Mouse (Mus musculus) spleen, postnatal 36 days (tissue): ENCODE measurements around the gene Klk1b16.
"Not testable (repeated sequence)": the region's sequence is repeated elsewhere in the genome, so short reads cannot be mapped to it uniquely, and the experiment has no call there.

ENCODE experiments used
- DNase-seq, 2 experiments: peaks; one replicate each; pipeline ENCODE4 v3.0.0; 2022; ENCODE audit warnings: low spot score in 2 of 2, mixed read lengths in 1 of 2

The Klk1b16 gene

GRCm38 (mm10) chr7:44136467-44136866 is at the start of gene Klk1b16:
Klk1b16 (plus strand) TSS chr7:44136767.
- no peak for DNase-seq

GRCm38 (mm10) chr7:44096111-44096510 is 40.5 kb upstream of the Klk1b16 start:
- no peak for DNase-seq

GRCm38 (mm10) chr7:44102028-44102427 is 34.5 kb upstream of the Klk1b16 start, which contains the start of gene Klk1b21:
Klk1b21 (plus strand) TSS chr7:44102328.
- DNase-seq, result not testable (repeated sequence)

- DNase-seq, result no peak
Measured at GRCm38 (mm10) chr7:44112373-44112772, 24.2 kb upstream of the Klk1b16 start, which contains the start of gene Klk1b22. Klk1b22 (plus strand) TSS chr7:44112673.

GRCm38 (mm10) chr7:44123445-44123844 is 13.1 kb upstream of the Klk1b16 start:
- DNase-seq, result no peak

- DNase-seq, result no peak
Measured at GRCm38 (mm10) chr7:44179299-44180045, 42.9 kb downstream of the Klk1b16 start.

GRCm38 (mm10) chr7:44186516-44186915 is 49.9 kb downstream of the Klk1b16 start:
- DNase-seq, result not testable (repeated sequence)

- not testable (repeated sequence) for DNase-seq
Measured at GRCm38 (mm10) chr7:44187936-44188335, 51.4 kb downstream of the Klk1b16 start, which contains the start of gene Klk1b24. Klk1b24 (plus strand) TSS chr7:44188236.
